Mouse (Mus musculus): ENCODE data around the gene Kcnt2. TPM values are rescaled to one million over a fixed set of nuclear protein-coding genes. Genes with fewer than 3 reads are reported as not detected.

Kcnt2 gene
- polyA plus RNA-seq (2012), result not detected in 2 replicates

DNA sequence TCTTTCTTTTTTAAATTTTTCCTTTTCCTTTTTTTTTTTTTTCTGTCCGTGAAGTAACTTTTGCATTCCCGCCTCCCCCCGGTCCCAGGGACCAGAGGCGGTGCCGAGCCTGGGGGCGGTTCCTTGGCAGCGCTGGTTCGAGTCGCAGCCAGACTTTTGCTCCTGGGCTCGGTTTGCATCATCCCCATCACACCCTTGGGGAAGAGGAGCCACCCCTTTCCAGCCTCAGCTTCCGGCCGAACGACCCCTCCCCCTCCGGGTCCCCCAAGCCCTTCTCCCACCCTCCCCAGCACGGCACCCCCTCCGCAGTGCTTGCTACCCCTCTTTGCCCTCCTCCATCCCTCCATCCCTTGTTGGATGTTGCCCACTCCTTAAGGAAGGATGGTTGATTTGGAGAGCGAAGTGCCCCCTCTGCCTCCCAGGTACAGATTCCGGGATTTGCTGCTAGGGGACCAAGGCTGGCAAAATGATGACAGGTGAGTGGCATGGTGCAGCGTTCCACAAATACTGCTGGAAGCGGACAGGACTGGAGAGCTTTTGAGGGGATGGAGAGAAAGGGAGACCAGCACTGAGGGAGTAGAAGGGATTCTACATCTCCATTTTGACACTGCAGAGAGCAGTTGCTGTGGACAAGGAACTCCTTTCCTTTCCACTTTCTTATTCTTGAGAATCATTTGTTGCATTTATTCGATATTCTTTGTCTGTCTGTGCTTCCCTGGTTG is at the start of gene Kcnt2:
Kcnt2 (plus strand) TSS at position 283 of the 722 bp plus-strand sequence.

Other genes with a start within 250 kb of the Kcnt2 start
- 0.03 and 0.04 TPM in 2 replicates for gene Cfh, start 62.4 kb upstream of the Kcnt2 start, polyA plus RNA-seq (2012)